Mouse (Mus musculus) heart, embryonic 11.5 days (tissue): ENCODE data around the gene Chn1. TPM values are rescaled to one million over a fixed set of nuclear protein-coding genes. Genes with fewer than 3 reads are reported as not detected.

Experiments used
- ATAC-seq: fragments of 200-750 bp; cut with Nextera tagmentation; replicated peaks from 2 replicates; pipeline ENCODE4 v1.8.0; 2017; ENCODE audit warnings: moderate library complexity; ENCODE audit not compliant: insufficient number of reproducible peaks, low FRiP score, low TSS enrichment
- H3K27ac ChIP-seq: fragments of 300-500 bp; sonication (generic); 2 replicates; pipeline ENCODE4 v1.5.1; 2014; ENCODE audit warnings: mild to moderate bottlenecking, low read depth, low read length
- H3K27me3 ChIP-seq: fragments of 300-500 bp; sonication (generic); 2 replicates; pipeline ENCODE4 v1.6.1; 2014; ENCODE audit warnings: mild to moderate bottlenecking, low read length, mixed read lengths; ENCODE audit not compliant: control insufficient read depth, insufficient read depth
- H3K36me3 ChIP-seq: fragments of 300-500 bp; sonication (generic); 2 replicates; pipeline ENCODE4 v1.6.1; 2014; ENCODE audit warnings: mild to moderate bottlenecking, low read length, moderate library complexity, mixed read lengths; ENCODE audit not compliant: control insufficient read depth, insufficient read depth
- H3K4me1 ChIP-seq: fragments of 300-500 bp; sonication (generic); 2 replicates; pipeline ENCODE4 v1.6.1; 2014; ENCODE audit warnings: low read length; ENCODE audit not compliant: control insufficient read depth, insufficient read depth
- H3K4me2 ChIP-seq: fragments of 300-500 bp; sonication (generic); 2 replicates; pipeline ENCODE4 v1.6.1; 2014; ENCODE audit warnings: mild to moderate bottlenecking, moderate library complexity
- H3K4me3 ChIP-seq: fragments of 300-500 bp; sonication (generic); 2 replicates; pipeline ENCODE4 v1.5.1; 2014; ENCODE audit warnings: low read depth, low read length
- H3K9ac ChIP-seq: fragments of 300-500 bp; sonication (generic); 2 replicates; pipeline ENCODE4 v1.6.1; 2014; ENCODE audit warnings: mild to moderate bottlenecking, low read depth, low read length, moderate library complexity
- H3K9me3 ChIP-seq: fragments of 300-500 bp; sonication (generic); replicated peaks from 2 replicates; pipeline ENCODE4 v1.6.1; 2016; ENCODE audit warnings: low read length; ENCODE audit not compliant: control insufficient read depth
- WGBS: fragments of 180-500 bp; shearing (Covaris S2); extraction: QIAGEN DNeasy Blood & Tissue Kit; methylation state at CpG from one replicate; pipeline ENCODE4 v1.1.7; 2014; ENCODE audit not compliant: insufficient replicate concordance; 5-methylcytosine and 5-hydroxymethylcytosine counted together
- polyA plus RNA-seq: library from polyadenylated mRNA; unstranded; fragments of >200 nt; fragmentation: Nextera tagmentation; extraction: Ambion mirVana; gene quantifications from 2 replicates; pipeline ENCODE4 v1.2.1, GENCODE M21; 2014

Chn1 gene
- polyA plus RNA-seq, 1 experiment from 2014 or later, result 21.4 TPM

DNA sequence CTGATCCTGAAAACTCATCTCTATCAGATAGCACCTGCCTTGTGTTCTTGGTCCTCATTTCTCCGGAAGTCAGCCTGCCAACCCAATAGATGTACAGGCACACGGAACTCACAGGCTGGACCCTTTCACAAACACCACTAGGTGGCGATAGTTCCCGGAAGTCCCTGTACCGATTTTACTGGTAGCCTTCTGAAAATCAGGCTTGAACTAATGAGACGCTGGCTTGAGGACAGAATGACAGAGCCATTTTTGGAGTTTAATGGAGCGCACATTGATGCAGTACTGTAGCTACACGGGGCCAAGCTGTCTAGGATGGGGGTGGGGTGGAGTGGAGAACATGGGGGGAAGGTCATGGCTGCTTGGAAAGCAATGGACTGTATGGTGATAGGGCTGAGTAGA, 213.5 kb downstream of the Chn1 start:
- 4% methylated on average over 8 of the region's 8 CpGs for WGBS
- ATAC-seq, result no peak
- H3K9me3 ChIP-seq, result no peaks in the 10 kb centered on the region

DNA sequence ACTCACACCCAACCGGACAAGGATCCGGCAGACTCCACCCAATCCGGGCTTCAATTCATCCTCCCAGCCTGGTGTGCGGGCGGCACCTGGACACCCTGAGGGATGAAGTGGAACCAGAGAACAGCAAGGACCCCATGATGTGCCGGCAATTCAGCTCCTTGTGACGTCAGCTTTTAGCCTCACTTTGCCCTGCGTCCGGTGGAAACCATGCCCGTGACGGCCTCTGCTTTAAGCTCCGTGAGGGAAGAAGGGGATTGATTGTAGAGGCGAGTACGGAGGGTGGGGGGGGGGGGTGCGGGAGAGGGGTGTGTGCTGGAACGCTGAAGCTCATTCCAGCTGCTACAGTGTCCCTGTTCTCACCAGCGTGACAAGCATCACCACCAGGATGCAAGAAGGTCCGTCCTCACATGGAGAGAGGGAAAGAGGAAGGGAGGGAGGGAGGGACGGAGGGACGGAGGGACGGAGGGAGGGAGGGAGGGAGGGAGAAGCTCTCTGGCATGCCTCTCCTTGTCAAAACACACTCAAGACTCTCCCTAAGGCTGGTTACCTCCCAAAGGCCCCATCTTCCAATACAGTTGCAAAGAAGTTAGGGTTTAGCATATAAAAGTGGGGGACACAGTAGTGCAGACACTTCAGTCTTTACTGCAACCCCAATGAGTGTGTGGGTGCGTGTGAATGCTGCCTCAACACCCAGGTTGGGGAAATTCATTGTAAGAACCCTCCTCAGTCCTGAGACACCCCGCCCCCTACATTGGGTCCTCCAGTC, 214.1 kb downstream of the Chn1 start:
- 0 out of 2 replicates have a peak, but pooled peaks have one; percentile 55 for ATAC-seq
- Histone ChIP-seq H3K27me3 (no peaks in the 10 kb centered on the region), H3K4me3 (peak overlapping the region; percentile 44), H3K9ac (0 out of 2 replicates have a peak overlapping the region, but pooled peaks have one; percentile 34), H3K9me3 (no peaks in the 10 kb centered on the region), H3K27ac (no peak overlapping the region), H3K36me3 (no peaks in the 10 kb centered on the region), H3K4me2 (peak overlapping the region; percentile 84), H3K4me1 (peaks cover 3% of the 10 kb centered on the region; the same call in 1 of the 2 replicates)
- 5% methylated on average over 22 of the region's 23 CpGs for WGBS

More for the DNA sequence above, 213.5 kb downstream of the Chn1 start:
- Histone ChIP-seq H3K27me3 (no peaks in the 10 kb centered on the region), H3K4me1 (peaks cover 3% of the 10 kb centered on the region; the same call in 1 of the 2 replicates), H3K36me3 (no peaks in the 10 kb centered on the region), H3K27ac (no peak overlapping the region), H3K9ac (0 out of 2 replicates have a peak overlapping the region, but pooled peaks have one; percentile 34), H3K4me2 (peak overlapping the region; percentile 84), H3K4me3 (peak overlapping the region; percentile 44)

Other genes starting within 250 kb of the Chn1 start
- 6.3 and 7.8 TPM in 2 replicates for gene Wipf1, start 245.6 kb downstream of the Chn1 start, polyA plus RNA-seq
- gene Chrna1, start 195.0 kb downstream of the Chn1 start, polyA plus RNA-seq, result 0.15 and 0.33 TPM in 2 replicates
- gene Atf2, start 117.3 kb upstream of the Chn1 start, polyA plus RNA-seq, result 47.8 and 50.4 TPM in 2 replicates
- 2,049 and 2,052 TPM in 2 replicates for gene Atp5g3, start 136.0 kb upstream of the Chn1 start, polyA plus RNA-seq